Comparison of ENCODE assay signal across 17 mouse cellular contexts in the genomic region with DNA sequence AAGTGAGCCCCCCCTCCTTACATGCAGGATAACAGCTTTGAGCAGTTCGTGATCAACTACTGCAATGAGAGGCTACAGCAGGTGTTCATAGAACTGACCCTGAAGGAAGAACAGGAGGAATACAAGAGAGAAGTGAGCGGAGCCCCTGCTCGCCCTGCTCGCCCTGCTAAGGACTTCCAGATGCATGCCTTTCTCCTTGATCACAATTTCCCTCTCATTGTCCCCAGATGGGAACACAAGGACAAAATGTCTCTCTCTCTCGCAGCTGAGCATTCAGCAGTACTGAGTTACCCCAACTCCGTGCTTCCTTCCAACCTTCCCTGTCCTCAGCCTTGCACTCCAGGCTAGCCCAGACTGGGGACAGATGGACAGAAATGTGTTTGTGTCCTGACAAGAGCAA. TPM values are rescaled to one million over a fixed set of nuclear protein-coding genes. Genes with fewer than 3 reads are reported as not detected.
"Had no signal": no experiment of that assay in that cellular context is flagged by ENCODE, and none has a peak within 500 bp of the region (broad histone marks: within the 10 kb centered on the region; RNA-seq: fewer than 3 reads in every experiment).

No protein-coding gene starts in this region.

- ATAC-seq: liver, postnatal 0 days; midbrain, embryonic 13.5 days had no signal

- H3K4me2 ChIP-seq: limb, embryonic 15.5 days; liver, embryonic 13.5 days; lung, embryonic 15.5 days; midbrain, embryonic 13.5 days; neural tube, embryonic 12.5 days had no signal

- H3K9ac ChIP-seq: limb, embryonic 15.5 days; liver, embryonic 13.5 days; liver, postnatal 0 days; lung, embryonic 15.5 days; midbrain, embryonic 13.5 days; neural tube, embryonic 12.5 days had no signal

- H3K4me3 ChIP-seq: limb, embryonic 15.5 days; liver, embryonic 13.5 days; lung, embryonic 15.5 days; midbrain, embryonic 13.5 days; neural tube, embryonic 12.5 days had no signal

- H3K27ac ChIP-seq: kidney, postnatal 0 days; limb, embryonic 15.5 days; liver, embryonic 13.5 days; lung, embryonic 15.5 days; midbrain, embryonic 13.5 days; neural tube, embryonic 12.5 days; stomach, postnatal 0 days had no signal

- DNase-seq: kidney, adult 9 months; kidney, postnatal 36 days; layer of hippocampus, adult 9-11 months; left cerebral cortex, postnatal 4 days; liver, embryonic 13.5 days; liver, postnatal 0 days; lung, postnatal 14 days; thymus, postnatal 4 days had no signal

- H3K36me3 ChIP-seq: limb, embryonic 15.5 days; liver, embryonic 13.5 days; lung, embryonic 15.5 days; midbrain, embryonic 13.5 days; neural tube, embryonic 12.5 days had no signal

- H3K9me3 ChIP-seq: limb, embryonic 15.5 days; liver, embryonic 13.5 days; lung, embryonic 15.5 days; midbrain, embryonic 13.5 days; neural tube, embryonic 12.5 days had no signal

- H3K27me3 ChIP-seq: limb, embryonic 15.5 days; lung, embryonic 15.5 days; midbrain, embryonic 13.5 days; neural tube, embryonic 12.5 days had no signal

- H3K4me1 ChIP-seq: liver, embryonic 13.5 days; midbrain, embryonic 13.5 days; neural tube, embryonic 12.5 days had no signal

RNA-seq across cellular contexts. Expression of gene Myo1a, which starts 7.8 kb away (rescaled TPM):
- total RNA-seq: monocyte, adult 5-6 weeks had no signal

RNA-seq across cellular contexts. Expression of gene Tac2, which starts 11.5 kb away (rescaled TPM):
- total RNA-seq: monocyte, adult 5-6 weeks; neutrophil, adult 5-6 weeks had no signal
- polyA plus RNA-seq: lung, embryonic 15.5 days; midbrain, embryonic 13.5 days had no signal

RNA-seq across cellular contexts. Expression of gene Gpr182, which starts 38.8 kb away (rescaled TPM):
- total RNA-seq: megakaryocyte-erythroid progenitor cell, adult 5-6 weeks; monocyte, adult 5-6 weeks had no signal
